Mouse (Mus musculus) hindbrain, embryonic 15.5 days (tissue): ENCODE measurements around the gene Olfr513. TPM values are rescaled to one million over a fixed set of nuclear protein-coding genes. Genes with fewer than 3 reads are reported as not detected.

Source experiments
- ATAC-seq: fragments of 200-750 bp; cut with Nextera tagmentation; 2 replicates; pipeline ENCODE4 v1.8.0; 2017; ENCODE audit warnings: low read depth, moderate number of reproducible peaks, moderate TSS enrichment; ENCODE audit not compliant: low FRiP score
- H3K27ac ChIP-seq: fragments of 300-500 bp; sonication (generic); replicated peaks from 2 replicates; pipeline ENCODE4 v1.5.1; 2015; ENCODE audit warnings: mild to moderate bottlenecking, inconsistent platforms
- H3K27me3 ChIP-seq: fragments of 300-500 bp; sonication (generic); 2 replicates; pipeline ENCODE4 v1.6.1; 2015; ENCODE audit warnings: control low read depth, inconsistent platforms
- H3K36me3 ChIP-seq: fragments of 300-500 bp; sonication (generic); 2 replicates; pipeline ENCODE4 v1.6.1; 2015; ENCODE audit warnings: control low read depth, inconsistent platforms
- H3K4me1 ChIP-seq: fragments of 300-500 bp; sonication (generic); replicated peaks from 2 replicates; pipeline ENCODE4 v1.6.1; 2015; ENCODE audit warnings: control low read depth, inconsistent platforms
- H3K4me2 ChIP-seq: fragments of 300-500 bp; sonication (generic); 2 replicates; pipeline ENCODE4 v1.6.1; 2015; ENCODE audit warnings: moderate library complexity, mild to moderate bottlenecking, inconsistent platforms
- H3K4me3 ChIP-seq: fragments of 300-500 bp; sonication (generic); 2 replicates; pipeline ENCODE4 v1.5.1; 2015; ENCODE audit warnings: mild to moderate bottlenecking, inconsistent platforms
- H3K9ac ChIP-seq: fragments of 300-500 bp; sonication (generic); 2 replicates; pipeline ENCODE4 v1.6.1; 2015; ENCODE audit warnings: inconsistent platforms
- H3K9me3 ChIP-seq: fragments of 300-500 bp; sonication (generic); 2 replicates; pipeline ENCODE4 v1.6.1; 2016; ENCODE audit warnings: control low read depth, inconsistent platforms
- WGBS: fragments of 180-500 bp; shearing (Covaris S2); methylation state at CpG from one replicate; pipeline ENCODE4 v1.1.7; 2015; 5-methylcytosine and 5-hydroxymethylcytosine counted together
- polyA plus RNA-seq: library from polyadenylated mRNA; unstranded; fragments of >200 nt; fragmentation: Nextera tagmentation; extraction: Ambion mirVana; gene quantifications from 2 replicates; pipeline ENCODE4 v1.2.1, GENCODE M21; 2015

Olfr513 gene
- polyA plus RNA-seq, result not detected in 2 replicates

GRCm38 (mm10) chr7:108750673-108751072 is at the start of gene Olfr513:
Olfr513 (plus strand) TSS chr7:108750973.
- no peaks in the 10 kb centered on the region for H3K36me3 ChIP-seq
- H3K9me3 ChIP-seq, result no peaks in the 10 kb centered on the region
- no peak within 1 kb of the TSS for H3K4me2 ChIP-seq
- 81% methylated on average over 1 of the region's 1 CpGs for WGBS
- H3K27ac ChIP-seq, result no peak within 1 kb of the TSS
- H3K4me3 ChIP-seq, result no peak within 1 kb of the TSS
- H3K9ac ChIP-seq, result no peak within 1 kb of the TSS
- ATAC-seq, result no peak
- H3K27me3 ChIP-seq, result no peaks in the 10 kb centered on the region
- no peaks in the 10 kb centered on the region for H3K4me1 ChIP-seq

- H3K4me3 ChIP-seq, result no peak within 1 kb of the TSS
- H3K9me3 ChIP-seq, result no peaks in the 10 kb centered on the region
- H3K9ac ChIP-seq, result no peak within 1 kb of the TSS
- no peaks in the 10 kb centered on the region for H3K27me3 ChIP-seq
- no peak within 1 kb of the TSS for H3K27ac ChIP-seq
- no peaks in the 10 kb centered on the region for H3K36me3 ChIP-seq
- ATAC-seq, result no peak
- no peaks in the 10 kb centered on the region for H3K4me1 ChIP-seq
- no peak within 1 kb of the TSS for H3K4me2 ChIP-seq
These were observed 37.8 kb upstream of the Olfr513 start, which contains the start of gene Olfr512 for GRCm38 (mm10) chr7:108713020-108713419. Olfr512 (plus strand) TSS chr7:108713320.

- H3K4me1 ChIP-seq, result no peaks in the 10 kb centered on the region
- H3K27me3 ChIP-seq, result no peaks in the 10 kb centered on the region
- H3K36me3 ChIP-seq, result no peaks in the 10 kb centered on the region
- WGBS, result 22% methylated on average over 3 of the region's 3 CpGs
- no peak overlapping the region for H3K9ac ChIP-seq
- H3K4me2 ChIP-seq, result no peak overlapping the region
- H3K4me3 ChIP-seq, result no peak overlapping the region
- H3K27ac ChIP-seq, result no peak overlapping the region
- ATAC-seq, result no peak
- H3K9me3 ChIP-seq, result no peaks in the 10 kb centered on the region
These were observed 9.6 kb downstream of the Olfr513 start for GRCm38 (mm10) chr7:108760411-108760810.

DNA sequence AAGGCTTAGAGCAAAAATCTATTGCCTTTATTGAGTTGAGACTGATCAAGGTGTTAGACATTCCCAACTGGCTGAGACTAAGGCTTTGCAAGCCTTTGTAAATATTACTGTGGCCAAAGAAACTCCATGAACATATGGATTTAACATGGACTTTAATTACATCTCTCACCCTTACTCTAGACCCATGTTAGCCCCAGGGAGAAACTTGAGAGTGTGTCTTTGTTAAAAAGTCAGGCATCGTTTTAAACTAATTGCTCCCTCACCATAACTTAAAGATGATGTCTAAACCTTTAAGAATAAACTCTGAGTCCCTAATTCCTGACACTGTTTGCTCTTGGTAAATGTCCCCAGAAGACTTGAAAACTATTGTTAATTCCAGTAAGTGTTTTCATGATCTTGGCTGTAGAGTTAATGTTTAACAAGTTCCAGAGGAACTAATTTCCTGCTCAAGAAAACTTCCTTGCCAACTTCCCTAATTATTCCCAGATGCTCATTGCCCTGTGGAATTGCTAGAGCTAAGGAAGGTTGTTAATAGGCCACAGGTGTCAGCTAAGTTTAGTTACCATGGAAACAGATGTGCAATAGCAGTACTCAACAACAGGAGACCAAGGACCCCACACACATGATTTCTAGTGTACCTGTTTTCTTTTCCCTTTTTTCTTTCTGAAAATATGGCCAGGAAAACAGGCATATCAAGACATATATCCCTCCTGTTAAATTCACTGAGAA is 46.6 kb downstream of the Olfr513 start:
- no peak overlapping the region for H3K4me3 ChIP-seq
- no peaks in the 10 kb centered on the region for H3K36me3 ChIP-seq
- no peak for ATAC-seq
- no peaks in the 10 kb centered on the region for H3K9me3 ChIP-seq
- no peak overlapping the region for H3K27ac ChIP-seq
- H3K4me2 ChIP-seq, result no peak overlapping the region
- no peaks in the 10 kb centered on the region for H3K4me1 ChIP-seq
- WGBS, result 67% methylated on average over 1 of the region's 1 CpGs
- H3K27me3 ChIP-seq, result no peaks in the 10 kb centered on the region
- H3K9ac ChIP-seq, result no peak overlapping the region

Other genes starting within 250 kb of the Olfr513 start
- gene Olfr502, start 225.9 kb upstream of the Olfr513 start, polyA plus RNA-seq, result not detected in 2 replicates
- not detected in 2 replicates for gene Olfr503, start 206.4 kb upstream of the Olfr513 start, polyA plus RNA-seq
- gene Olfr504, start 185.2 kb upstream of the Olfr513 start, polyA plus RNA-seq, result not detected in 2 replicates
- not detected in 2 replicates for gene Olfr506, start 140.2 kb upstream of the Olfr513 start, polyA plus RNA-seq
- not detected in 2 replicates for gene Olfr507, start 129.2 kb upstream of the Olfr513 start, polyA plus RNA-seq
- gene Olfr508, start 121.0 kb upstream of the Olfr513 start, polyA plus RNA-seq, result not detected in 2 replicates
- 0.04 TPM in 1 of 2 replicates, not detected in the other for gene Olfr509, start 99.1 kb upstream of the Olfr513 start, polyA plus RNA-seq
- gene Olfr510, start 84.6 kb upstream of the Olfr513 start, polyA plus RNA-seq, result not detected in 2 replicates
- not detected in 2 replicates for gene Olfr512, start 37.7 kb upstream of the Olfr513 start, polyA plus RNA-seq
- not detected in 2 replicates for gene Olfr514, start 75.0 kb downstream of the Olfr513 start, polyA plus RNA-seq
- gene Olfr516, start 99.6 kb downstream of the Olfr513 start, polyA plus RNA-seq, result not detected in 2 replicates
- gene Olfr517, start 121.4 kb downstream of the Olfr513 start, polyA plus RNA-seq, result not detected in 2 replicates
- not detected in 2 replicates for gene Olfr518, start 134.0 kb downstream of the Olfr513 start, polyA plus RNA-seq
- gene Olfr519, start 143.4 kb downstream of the Olfr513 start, polyA plus RNA-seq, result not detected in 2 replicates
- gene Nlrp10, start 179.2 kb downstream of the Olfr513 start, polyA plus RNA-seq, result 0.06 TPM in 1 of 2 replicates, not detected in the other
- gene Eif3f, start 183.4 kb downstream of the Olfr513 start, polyA plus RNA-seq, result 73.6 and 76.5 TPM in 2 replicates
- 45.8 and 51.4 TPM in 2 replicates for gene Tub, start 199.4 kb downstream of the Olfr513 start, polyA plus RNA-seq